Mouse (Mus musculus) megakaryocyte progenitor cell, adult 5-6 weeks (primary cell): Measurements from ENCODE around the gene Tgfb1i1. TPM values are rescaled to one million over a fixed set of nuclear protein-coding genes. Genes with fewer than 3 reads are reported as not detected.

Source experiments
- ATAC-seq: replicated peaks from 2 replicates; pipeline ENCODE4 v1.8.0; 2016; ENCODE audit warnings: mild to moderate bottlenecking, moderate TSS enrichment, inconsistent platforms; ENCODE audit not compliant: poor library complexity
- total RNA-seq, 2 experiments: library from RNA; stranded (forward) in 1 of 2; stranded (reverse) in 1 of 2; fragments of 157-497, 149-512 nt in 1 of 2; fragments of 200-1000 nt in 1 of 2; gene quantifications; 2 replicates each; pipeline versions ENCODE4 v1.2.3 to v1.2.4; 2015 to 2017

Gene Tgfb1i1
- total RNA-seq (2015) (0.44 and 0.54 TPM in 2 replicates), total RNA-seq (2017) (not detected in 2 replicates)

DNA sequence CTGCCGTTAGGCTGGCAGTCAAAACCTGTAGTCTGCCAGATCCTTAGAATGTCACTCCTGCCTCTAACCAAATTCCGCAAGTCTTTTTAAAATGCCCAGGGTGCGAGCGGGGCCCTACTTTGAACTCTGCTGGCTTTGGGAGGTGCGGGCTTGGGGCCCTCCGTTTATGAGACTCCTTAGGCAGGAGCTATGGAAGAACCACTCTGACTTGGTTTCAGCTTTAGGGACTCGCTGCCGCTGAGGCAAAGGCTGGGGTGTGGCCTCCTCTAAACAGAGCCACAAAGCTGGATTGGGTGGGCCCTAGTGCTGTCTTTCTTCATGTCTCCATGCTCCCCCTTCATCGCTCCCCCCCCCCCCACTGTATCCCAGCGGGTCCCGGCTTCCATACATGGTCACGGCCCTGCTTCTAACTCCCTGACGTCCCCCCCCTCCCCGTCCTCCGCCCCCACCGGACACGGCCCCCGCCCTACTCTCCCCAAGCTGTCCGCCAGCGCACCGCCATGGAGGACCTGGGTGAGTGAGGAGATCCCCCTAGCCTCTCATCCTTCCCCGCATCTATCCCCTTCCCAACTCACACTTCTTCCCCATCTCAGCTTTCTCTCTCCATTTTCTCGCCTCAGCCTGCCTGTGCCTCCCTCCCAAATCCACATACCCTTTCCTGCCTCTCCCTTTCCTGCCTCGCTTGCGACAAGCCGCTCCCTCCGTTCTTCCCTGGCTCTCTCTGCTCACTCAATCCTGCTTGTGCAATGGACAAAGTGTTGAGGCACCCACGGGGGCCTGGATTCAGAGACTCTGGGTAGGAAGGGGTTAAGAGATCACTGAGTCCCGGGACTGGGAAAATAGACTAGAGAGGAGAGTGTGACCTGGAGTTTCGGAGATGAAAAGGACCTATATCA, at the start of gene Tgfb1i1:
Gene Tgfb1i1, plus strand, starts transcription at position 317 of the 896 bp plus-strand sequence.
- peak; percentile 31; the same call in 1 of the 2 replicates for ATAC-seq

DNA sequence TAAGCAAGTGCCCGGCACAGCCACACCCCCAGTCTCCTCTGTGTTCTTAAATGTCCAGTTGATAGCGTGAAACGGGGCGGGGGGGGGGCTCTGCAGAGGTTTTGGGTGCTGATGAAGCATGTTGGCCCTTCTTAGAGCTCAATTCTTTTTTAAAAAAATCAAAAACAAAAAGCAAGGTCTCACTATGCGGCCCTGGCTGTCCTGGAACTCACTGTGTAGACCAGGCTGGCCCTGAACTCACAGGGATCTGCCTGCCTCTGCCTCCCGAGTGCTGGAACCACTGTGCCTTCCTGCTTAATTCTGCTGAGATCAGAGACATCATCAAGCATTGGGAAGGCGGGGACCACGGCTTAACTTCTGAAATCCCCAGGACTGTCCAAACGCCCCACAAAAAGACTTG, 45.0 kb upstream of the Tgfb1i1 start:
- ATAC-seq = no peak

DNA sequence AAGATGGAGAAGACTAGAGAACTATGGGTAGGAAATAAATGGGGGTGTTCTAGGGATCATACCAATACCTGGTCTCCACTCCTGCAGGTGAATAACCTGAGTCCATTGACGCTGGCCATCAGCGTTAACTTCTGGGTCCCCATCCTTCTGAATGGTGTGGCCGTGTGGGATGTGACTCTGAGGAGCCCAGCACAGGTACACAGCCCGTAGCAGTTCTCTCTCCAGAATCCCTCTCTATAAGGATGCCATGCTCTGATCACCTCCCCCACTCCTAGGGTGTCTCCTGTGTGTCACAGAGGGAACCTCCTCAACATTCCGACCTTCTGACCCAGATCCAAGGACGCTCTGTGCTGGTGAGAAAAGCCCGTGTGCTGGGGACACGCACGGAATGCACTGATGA, 43.5 kb upstream of the Tgfb1i1 start:
- no peak for ATAC-seq

DNA sequence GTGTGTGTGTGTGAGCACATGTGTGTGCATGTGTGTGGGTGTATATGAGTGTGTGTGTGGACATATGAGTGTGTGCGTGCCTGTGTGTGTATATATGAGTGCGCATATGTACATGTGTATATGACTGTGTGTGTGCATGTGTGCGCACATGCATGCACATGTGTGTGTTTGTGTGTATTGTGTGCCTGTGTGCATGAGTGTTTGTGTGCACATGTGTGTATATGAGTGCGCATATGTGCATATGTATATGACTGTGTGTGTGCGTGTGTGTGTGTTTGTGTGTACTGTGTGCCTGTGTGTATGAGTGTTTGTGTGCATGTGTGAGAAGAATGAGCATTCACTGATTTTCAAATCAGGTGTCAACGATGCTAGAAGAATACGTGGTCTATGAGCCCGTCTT, 42.4 kb upstream of the Tgfb1i1 start:
- no peak for ATAC-seq

DNA sequence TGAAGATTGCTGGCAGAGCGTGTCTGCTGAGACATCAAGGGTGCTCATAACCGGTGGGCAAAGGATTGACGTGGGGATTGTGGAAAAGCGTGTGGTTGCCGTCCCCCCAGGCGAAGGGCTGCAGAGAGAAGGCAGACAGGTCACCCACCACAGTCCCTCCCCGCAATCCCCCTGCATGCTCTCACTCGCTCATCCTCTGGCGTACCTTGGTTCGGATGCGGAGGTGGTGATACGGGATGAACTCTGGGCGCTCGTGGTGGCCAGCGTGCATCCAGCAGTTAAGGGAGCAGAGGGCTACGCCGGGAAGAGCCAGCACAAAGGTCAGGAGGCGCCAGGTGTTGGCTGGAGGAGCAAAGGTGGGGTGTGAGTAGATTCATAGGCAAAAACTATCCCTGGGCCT, 40.9 kb upstream of the Tgfb1i1 start:
- no peak for ATAC-seq

DNA sequence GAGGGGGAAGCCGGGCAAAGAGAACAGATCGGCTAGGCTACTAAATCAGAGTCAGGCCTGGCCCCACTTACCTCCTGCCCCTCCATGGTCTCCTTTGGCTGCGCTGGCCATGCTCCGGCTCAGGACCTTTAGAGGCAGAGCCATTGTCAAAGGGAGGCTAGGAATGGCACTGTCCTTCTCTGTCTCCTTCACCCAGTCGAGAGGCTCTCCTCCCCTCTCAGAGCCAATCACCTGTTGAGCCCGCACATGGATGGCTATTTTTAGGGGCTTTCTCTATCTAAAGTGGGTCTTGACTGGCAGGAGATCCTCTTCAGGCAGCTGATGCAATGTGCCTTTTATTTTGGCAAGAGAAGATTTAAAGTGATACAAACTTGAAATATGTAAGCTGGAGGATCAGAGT, 40.5 kb upstream of the Tgfb1i1 start, which contains the start of gene Cox6a2:
Gene Cox6a2, minus strand, starts transcription at position 236 of the 400 bp plus-strand sequence.
- no peak for ATAC-seq

DNA sequence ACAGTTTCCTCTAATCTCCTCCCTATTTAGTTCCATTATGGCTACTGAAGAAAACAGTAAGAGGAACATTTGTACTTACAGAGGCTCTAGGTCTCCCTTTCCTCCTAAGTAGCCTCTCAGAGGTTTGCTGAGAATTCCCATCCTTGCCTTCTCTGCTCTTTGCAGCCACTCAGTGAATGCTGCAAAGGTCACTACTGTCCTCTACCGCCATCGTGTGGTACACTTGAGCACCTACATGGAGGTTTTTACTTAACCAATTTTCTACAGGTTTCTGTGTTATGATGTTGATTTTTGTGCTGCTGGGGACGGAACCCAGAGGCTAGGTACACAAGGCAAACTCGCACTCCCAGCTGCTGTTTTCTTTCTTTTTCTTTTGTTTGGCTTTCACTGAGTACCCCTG, 38.4 kb upstream of the Tgfb1i1 start:
- peak; percentile 94 for ATAC-seq

DNA sequence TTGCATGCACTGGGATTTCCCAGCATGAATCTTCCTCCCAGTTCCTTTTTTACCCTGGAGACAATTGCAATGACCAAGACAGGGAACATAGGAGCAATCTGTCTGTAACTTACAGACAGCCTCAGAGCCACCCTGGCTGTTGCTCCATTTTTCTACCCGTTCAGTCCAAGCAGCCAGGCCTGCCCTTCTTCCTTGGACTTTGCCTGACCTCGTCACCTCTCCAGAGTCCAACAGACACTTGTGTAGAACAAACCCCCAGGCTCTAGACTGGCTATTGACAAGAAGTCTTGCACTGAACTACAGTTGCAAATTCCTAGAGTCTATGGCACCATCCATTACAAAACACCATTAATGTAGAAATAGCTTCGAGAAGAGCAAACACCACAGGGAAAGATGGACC, 36.8 kb upstream of the Tgfb1i1 start:
- ATAC-seq = no peak

DNA sequence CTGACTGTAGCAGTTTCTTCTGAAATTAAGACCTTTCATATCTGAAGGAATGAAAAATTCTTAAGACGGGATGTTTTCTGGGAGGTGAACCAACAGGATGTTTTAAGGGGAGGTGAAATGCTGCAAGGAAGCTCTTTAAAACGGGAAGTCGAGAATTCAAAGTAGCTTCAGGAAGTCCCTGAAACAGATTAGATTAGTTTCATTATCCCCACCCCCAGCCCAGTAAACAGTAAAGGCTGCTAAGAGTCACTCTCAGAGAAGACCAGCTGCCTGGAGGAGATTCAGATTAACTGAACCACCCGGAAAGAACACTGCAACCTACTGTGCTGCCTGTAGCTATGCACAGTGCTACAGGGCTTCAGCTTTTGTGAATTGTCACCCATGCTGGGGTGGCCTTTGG, 26.7 kb upstream of the Tgfb1i1 start:
- no peak for ATAC-seq

DNA sequence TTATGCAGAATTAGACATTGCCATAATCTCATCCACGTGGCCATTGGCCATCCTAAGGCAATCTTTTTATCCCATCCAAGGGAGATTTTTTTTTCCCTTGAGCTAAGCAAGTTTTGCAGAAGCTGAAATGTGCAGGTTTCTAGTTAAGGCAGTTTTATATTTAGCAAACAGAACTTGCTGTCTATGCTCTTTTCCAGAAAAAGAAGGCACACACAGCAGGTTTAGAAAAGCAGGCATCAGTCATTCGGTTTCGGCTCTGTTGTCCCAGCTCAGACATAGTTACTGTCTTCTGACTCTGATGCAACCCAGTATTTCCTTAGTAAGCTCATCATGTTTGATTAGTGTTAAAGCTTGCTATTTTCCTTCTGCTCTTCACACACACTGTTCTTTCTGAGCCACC, 25.7 kb upstream of the Tgfb1i1 start:
- no peak for ATAC-seq

DNA sequence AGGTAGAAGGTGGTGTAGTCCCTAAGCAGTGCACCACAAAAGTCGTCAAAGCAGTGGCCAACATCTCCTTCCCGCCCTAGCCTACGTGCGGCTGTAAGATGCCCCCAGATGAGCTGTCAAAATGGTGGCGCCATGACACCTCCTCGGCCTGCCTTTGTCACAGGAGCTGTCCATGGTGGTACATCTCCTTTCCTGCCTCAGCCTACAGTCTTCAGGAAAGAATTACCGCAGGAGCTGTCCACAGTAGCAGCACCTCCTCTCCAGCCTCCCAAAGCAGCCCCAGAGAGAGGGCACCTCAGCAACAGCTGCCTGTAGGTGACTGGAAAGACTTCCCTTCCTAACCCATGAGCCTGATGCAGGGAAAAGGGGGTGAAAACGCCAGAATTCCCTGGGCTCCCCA, 14.9 kb upstream of the Tgfb1i1 start:
- peak; percentile 88 for ATAC-seq

DNA sequence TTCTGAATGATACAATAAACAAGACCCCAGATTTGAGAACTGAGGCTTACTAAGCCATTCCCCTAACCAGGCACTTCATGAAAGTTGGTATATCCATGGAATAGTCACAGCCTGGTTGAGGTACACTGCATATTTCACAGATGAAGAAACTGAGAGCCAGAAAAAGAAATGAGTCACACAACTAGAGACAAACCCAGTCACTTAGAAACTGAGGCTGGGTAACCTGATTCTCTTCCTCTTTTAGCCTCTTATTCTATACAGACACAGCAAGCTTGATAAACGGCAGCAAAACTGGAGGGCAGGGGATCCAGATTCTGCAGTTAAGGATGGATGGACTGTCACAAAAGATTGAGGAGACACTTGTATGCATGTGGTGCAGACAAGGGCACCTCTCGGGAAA, 11.8 kb upstream of the Tgfb1i1 start:
- ATAC-seq = no peak

DNA sequence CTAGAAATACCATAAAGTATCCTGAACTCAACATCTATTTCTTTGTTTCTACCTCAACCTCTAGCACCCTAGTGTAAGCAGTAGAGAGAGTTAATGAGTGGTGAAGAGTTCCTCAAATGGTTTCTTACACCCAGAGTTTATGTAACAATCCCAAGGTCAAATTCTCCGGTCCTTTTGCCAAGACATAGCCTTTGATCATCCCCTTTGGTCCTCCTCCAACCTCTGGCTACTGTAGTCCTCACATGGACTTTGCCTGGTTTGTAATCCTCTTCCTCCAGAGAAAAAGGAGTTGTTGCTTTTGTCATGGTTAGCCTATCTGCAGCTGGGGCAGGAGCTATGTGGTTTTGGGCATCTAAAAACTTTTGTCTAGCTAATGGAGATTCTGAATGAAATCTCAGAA, 11.1 kb upstream of the Tgfb1i1 start:
- ATAC-seq = no peak

DNA sequence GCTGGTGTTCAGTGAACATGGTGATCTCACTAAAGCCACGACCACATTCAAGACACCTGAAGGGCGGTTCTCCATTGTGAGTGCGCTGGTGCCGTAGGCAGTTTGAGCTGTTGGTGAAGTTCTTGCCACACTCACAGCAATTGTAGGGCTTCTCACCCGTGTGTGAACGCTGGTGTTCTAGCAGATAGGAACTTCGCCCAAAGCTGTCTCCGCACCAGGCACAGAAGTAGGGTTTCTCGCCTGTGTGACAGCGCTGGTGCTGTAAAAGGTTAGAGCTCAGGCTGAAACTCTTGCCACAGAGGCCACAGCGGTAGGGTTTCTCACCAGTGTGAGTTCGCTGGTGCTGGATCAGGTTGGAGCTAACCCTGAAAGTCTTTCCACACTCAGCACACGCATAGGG, 10.2 kb upstream of the Tgfb1i1 start:
- no peak for ATAC-seq

DNA sequence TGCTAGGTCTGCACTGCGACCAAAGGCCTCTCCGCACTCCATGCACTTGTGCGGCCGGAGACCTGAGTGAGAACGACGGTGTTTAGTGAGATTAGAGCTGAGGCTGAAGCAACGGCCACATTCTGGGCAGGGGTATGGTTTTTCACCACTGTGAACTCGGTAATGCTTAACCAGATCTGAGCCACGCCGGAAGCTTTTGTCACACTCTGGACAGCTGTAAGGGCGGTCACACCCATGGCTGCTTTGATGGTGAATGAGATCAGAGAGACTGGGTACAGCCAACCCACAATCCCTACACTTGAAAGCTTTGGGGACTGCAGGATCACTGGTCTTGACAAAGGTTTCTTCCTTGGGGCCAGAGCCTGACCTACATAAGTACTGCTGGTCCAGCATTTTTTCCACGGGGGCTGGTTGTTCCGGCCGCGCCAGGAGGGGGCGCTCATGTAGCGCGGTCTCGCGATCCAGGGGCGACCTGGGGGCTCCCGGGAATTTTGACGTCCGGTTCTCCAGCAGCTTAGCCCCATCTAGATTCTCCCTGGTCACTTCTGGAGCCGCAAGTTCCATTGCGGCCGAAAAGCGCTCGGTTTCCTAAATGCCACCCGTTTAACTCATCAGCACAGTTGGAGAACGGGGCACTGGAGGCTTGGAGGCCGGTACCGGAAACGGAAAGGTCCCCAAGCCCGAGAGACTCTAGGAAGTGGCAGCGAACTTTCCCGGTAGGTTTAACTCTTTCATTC, 9.6 kb upstream of the Tgfb1i1 start, which contains the start of gene Armc5:
Gene Armc5, plus strand, starts transcription at position 487 of the 737 bp plus-strand sequence.
- ATAC-seq = peak; percentile 40

DNA sequence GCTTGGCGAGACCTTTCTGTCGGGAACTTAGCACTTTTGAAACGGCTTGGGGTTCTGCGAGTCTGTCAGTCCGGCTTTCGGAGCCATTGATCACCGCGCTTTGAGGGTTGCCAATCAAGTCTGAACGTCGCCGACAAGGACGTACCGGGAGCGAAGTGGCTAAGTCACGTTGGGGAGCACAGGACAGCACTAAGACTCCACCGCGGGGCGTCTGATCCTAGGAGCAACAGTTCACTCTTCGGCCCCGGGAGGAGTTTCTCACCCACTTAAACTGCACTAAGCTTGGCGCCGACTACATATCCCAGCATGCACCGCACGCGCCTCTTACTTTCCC, 9.1 kb upstream of the Tgfb1i1 start:
- ATAC-seq = no peak

DNA sequence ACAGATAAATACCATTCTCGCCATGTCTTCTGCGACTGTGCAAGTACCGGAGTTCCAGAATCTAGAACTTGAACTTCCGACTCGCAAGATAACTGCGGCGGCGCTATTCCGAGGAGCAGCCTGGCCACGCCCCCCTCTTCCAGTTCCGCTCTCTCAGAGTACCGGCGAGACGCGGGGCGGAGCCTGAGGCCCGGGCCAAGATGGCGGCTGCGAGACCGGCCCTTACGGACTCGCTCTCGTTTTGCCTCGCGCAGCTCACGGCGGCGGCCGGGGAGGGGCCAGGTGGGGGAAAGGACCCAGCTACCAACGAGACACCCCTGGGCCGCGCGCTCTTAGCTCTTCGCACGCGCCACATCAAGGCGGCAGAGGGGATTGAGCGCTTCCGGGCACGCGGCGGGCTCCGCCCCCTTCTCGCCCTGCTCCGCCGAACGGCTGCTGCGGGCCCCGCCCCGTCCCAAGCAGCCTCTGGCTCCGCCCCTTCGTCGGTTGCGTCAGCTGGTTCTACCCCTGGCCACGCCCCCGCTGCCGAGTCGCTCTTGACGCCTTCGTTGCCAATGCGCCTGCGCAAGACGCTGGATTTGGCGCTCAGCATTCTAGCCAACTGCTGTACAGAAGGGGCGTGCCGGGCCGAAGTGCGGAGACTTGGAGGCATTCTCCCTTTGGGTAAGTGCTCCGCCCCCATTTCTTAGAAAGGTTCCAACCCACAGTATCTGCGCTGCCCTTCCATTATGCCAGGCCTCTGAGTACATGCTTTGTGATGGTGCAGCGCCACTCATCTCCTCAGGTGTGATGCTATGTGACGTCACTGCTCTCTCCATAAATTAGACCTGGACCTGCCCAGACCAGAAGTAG, 8.5 kb upstream of the Tgfb1i1 start, which contains the start of gene 9130023H24Rik:
Gene 9130023H24Rik, minus strand, starts transcription at position 105 of the 852 bp plus-strand sequence.
- ATAC-seq = peak; percentile 74

DNA sequence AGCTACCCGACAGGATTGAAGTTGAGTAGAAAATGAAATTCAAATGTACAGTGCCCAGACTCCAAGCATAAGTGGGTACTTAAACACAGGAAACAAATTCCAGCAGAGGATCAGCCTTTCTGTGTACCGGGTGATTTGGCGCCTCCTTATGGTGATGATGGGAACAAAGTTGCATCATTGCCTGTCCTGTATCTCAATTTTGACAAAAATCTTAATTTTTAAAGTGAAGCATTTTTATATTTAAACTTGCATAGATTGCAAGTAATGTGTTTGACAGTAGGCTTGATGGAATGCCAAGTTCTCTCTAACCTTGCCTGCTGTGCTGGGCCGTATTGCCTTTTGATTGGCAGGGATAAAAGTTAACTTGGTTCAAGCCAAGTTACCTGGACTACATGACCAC, 7.6 kb upstream of the Tgfb1i1 start:
- 0 out of 2 replicates have a peak, but pooled peaks have one; percentile 15 for ATAC-seq

DNA sequence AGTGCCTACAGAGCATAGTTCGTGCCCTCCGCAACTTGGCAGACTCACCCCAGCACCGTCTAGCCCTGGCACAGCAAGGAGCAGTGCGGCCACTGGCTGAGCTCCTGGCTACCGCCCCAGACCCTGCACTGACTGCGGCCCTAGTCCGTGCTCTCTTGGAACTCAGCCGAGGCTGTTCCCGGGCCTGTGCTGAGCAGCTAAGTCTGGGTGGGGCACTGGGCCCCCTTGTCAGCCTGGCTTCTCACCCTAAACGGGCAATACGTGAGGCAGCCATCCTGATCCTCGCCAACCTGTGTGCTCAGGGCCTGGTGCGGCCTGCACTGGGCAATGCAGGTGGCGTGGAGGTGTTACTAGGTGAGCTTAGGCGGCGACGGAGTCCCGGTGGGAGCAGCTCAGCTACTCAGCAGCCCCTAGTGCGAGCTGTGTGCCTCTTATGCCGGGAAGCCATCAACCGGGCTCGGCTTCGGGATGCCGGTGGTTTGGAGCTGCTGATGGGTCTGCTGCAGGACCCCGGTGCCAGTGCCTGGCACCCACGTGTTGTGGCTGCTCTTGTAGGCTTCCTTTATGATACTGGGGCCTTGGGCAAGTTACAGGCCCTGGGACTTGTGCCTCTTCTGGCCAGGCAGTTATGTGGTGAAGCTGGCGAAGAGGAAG, 6.4 kb upstream of the Tgfb1i1 start:
- ATAC-seq = no peak

DNA sequence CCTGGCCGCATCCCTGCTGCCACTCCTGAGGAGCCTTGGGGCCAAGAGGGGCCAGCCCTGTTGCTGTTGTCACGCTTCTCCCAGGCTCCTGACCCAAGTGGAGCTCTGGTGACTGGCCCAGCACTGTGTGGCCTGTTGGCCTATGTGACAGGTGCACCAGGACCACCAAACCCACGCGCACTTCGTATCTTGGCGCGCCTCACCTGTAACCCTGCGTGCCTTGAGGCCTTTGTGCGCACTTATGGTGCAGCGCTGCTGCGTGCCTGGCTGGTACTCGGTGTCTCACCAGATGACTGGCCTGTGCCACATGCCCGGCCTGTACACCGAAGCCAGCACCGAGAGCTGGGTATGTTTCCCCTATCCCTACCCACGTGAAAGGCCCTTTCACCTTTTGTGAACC, 4.3 kb upstream of the Tgfb1i1 start:
- ATAC-seq = no peak
